Mouse (Mus musculus) brain, embryonic 14.5 days (tissue): ENCODE measurements at regions not wholly inside any gene's neighbourhood (a gene's known extent, or its start where the extent isn't known, plus 50 kb on each side); places are given as distances from the start of the nearest gene placed in this dataset.

Experiments
- DNase-seq: peaks from one replicate; pipeline ENCODE4 v3.0.0-alpha.2; 2011; ENCODE audit warnings: low read depth
- CTCF ChIP-seq: fragments of 200-500 bp; IDR thresholded peaks from 2 replicates; pipeline ENCODE4 v1.5.1; 2012; ENCODE audit warnings: inconsistent platforms, mild to moderate bottlenecking, moderate library complexity, borderline replicate concordance; ENCODE audit not compliant: insufficient read depth, insufficient read length; ENCODE audit errors: extremely low read depth
- POLR2A ChIP-seq: fragments of 200-500 bp; IDR thresholded peaks from 2 replicates; pipeline ENCODE4 v1.6.1; 2012; ENCODE audit warnings: mild to moderate bottlenecking, inconsistent platforms, borderline replicate concordance; ENCODE audit not compliant: poor library complexity, insufficient read depth, insufficient read length, severe bottlenecking; ENCODE audit errors: extremely low read depth

DNA sequence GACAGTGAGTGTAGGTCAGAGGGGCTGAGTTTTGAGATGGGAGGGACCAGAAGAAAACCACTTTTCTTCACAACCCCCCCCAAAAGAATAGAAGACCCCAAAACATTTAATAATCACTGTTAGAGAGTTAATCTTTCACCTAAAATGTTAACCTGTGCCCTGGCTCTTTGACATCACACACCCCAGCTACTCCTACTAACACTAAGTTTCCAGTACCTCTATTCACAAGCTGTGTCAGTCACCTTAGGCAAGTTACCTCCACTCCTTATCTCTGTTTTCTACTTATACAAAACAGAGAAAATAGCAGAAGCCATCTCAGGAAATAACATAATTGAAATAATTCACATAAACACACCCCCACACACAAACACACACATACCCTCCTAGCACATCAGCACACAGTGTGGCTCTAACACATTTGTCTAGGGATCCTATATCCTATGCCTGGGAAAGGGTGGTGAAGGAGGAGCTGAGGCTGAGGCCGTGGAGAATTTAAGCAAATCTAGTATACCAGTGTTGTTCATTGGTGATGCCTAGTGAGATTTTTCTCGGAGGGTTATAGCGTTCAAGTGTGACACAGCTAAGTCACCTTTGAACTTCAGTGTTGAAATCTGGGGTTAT is 134.5 kb upstream of the Erbb4 start:
- TF ChIP-seq POLR2A (no peak), CTCF (no peak)
- DNase-seq: no peak

DNA sequence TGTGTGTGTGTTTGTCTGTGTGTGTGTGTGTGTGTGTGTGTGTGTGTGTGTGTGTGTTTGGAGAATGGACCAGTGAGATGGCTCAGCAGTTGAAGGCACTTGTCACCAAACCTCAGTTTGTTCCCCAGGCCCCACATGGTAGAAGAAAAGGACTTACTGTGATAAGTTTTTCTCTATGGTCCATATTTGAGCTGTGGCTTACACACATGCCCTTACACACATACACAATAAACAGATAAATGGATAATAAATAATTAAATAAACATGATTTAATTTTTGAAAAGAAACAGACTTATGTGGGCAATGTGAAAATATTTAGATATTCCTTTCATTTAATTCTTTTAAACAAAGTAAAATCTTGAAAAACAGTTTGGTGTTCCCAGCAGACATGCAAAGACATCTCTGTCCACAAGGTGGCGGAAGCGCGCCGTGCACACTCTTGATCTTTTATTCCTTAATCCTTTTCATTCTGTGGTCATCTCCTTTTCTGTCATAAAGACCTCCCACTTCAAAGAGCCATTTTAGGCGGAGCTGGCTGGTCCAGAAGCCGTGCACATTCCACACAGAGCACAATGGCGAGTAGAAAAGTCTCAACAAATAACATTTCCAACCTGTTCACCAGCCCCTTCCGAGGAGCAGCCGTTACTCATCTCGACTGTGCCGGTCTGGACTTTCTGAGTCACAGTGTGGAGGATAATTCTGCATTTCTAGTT is 133.8 kb upstream of the Erbb4 start:
- peak; percentile 88 for DNase-seq
- no peak for TF ChIP-seq POLR2A
- TF ChIP-seq CTCF: peak; percentile 98

DNA sequence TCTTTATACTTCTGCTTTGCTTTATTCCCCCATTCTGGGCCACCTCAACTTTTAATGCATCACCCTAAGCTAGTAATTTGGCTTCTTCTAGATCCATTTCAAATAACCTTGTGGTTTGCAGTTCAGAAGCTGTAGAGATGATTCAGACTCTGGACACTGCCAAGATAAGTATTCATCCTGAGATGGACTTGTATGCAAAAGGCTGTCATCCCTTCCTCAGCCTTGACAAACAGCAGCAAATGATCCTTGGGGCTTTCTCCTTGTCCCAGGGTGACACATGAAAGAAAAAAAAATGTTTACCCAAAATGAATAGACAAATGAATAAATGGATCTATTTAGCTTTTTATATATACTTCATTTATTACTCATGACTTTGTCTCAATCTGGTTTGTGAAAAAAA is 120.0 kb upstream of the Erbb4 start:
- TF ChIP-seq CTCF (no peak), POLR2A (no peak)
- DNase-seq: no peak

DNA sequence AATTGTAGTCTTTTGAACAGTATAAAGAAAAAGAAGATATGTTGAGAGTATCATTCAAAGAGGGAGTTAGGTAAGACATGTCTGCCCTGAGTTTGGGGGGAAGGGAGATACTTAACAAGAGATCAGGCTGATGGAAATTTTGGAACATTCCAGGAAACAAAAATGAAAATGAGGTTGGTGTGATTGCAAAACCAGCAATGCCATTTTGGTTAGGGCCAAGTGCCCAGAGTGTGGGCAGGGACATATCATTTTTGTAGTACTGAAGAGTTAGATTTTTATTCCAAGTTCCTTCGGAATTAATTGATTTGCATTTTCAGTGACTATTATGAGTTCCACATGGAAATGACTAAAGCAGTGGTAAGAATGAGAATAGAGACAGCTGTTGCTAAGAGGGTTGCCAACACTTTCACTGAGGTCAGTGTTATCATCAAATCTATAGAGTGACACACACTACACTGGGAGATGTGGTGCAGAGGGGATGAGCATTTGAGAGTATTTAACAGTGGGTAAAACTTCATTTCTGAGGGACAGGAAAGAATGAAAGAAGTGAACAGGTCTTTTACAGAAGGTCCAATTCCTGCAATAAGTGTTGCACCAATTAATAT is 105.1 kb upstream of the Erbb4 start:
- DNase-seq: no peak
- TF ChIP-seq CTCF (no peak), POLR2A (no peak)

DNA sequence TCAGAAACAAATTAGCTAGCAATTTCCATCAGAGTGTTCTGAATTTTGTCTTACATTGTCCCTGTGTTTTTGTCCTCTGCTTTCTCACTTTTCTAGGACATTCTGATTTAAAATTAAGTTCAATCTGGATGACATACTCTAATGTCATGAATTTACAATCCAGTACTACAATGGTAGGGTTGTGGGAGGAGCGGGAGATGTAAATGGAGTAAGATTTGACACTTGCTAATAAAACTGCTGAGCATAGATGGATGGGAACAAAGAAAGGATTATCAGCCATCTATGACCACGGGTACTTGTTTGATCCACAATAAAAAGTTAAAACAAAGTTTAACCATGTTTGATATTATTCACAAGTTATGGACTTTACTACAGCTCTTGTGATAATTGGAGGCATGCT is 94.9 kb upstream of the Erbb4 start:
- peak; percentile 29 for DNase-seq
- TF ChIP-seq CTCF: no peak

DNA sequence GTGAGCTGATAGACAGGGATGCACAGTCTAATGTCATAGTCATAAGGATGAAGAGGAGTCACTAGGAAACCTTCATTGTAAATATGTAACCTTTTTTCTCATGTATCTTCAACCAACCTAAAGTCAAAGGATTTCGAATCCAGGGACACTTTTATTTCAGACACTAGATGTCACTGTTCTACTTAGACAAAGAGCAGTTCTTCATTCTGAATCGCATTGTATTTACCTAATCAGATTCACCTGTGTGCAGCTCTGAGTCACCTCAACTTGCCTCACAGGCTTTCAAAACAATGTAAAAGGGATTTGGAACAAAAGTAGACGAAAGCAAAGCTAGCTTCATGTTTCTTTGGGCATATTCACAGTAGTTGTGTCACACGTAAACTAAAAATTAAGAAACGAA is 57.3 kb upstream of the Erbb4 start:
- peak; percentile 67 for DNase-seq
- TF ChIP-seq CTCF (0 out of 2 replicates have a peak, but pooled peaks have one; percentile 13), POLR2A (no peak)
